Mouse (Mus musculus) thymus, adult 2 months (tissue): ENCODE measurements around the gene Abcb6.

Experiments used
- CTCF ChIP-seq: fragments of 200-500 bp; IDR thresholded peaks from 2 replicates; pipeline ENCODE4 v1.5.1; 2012; ENCODE audit warnings: mild to moderate bottlenecking, control low read depth, low read length, moderate library complexity, borderline replicate concordance; ENCODE audit not compliant: control insufficient read depth, poor library complexity, insufficient read depth; ENCODE audit errors: extremely low read depth
- POLR2A ChIP-seq: fragments of 200-500 bp; IDR thresholded peaks from 2 replicates; pipeline ENCODE4 v1.6.1; 2012; ENCODE audit warnings: mild to moderate bottlenecking, low read length, control low read depth, moderate library complexity; ENCODE audit not compliant: control insufficient read depth, poor library complexity, insufficient read depth; ENCODE audit errors: extremely low read depth

DNA sequence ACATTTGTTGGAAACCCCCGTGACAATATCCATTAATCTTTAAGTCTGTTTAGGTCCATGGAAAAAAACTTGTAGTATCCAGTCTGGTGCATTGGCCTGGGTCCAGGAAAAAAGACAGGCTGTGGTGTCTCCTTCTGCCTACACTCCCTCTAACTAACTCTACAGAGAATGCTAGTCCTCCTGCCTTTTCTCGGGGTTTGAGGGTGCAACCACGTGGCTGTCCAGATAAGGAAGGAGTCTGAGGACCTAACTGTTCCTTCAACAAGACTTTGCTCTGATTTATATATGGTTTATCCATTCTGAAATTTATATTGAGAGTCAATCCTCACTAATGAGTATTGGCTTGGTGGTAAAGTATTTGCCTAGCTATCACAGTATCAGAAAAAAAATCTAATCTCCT is 24.4 kb downstream of the Abcb6 start:
- no peak for TF ChIP-seq CTCF
- no peak for TF ChIP-seq POLR2A
